ENCODE assay signal across 15 mouse cellular contexts in genomic region chr17:49799168-49799567, GRCm38 (mm10).
A peak's percentile ranks its signal among the peaks of the same experiment; 100 is the strongest.
DNase-seq lines count a peak whose midpoint lies in the region; ATAC-seq and TF ChIP-seq lines count a peak whose summit lies in the region.
"Had no signal": no experiment of that assay in that cellular context is flagged by ENCODE, and none has a peak within 500 bp of the region (broad histone marks: within the 10 kb centered on the region; RNA-seq: fewer than 3 reads in every experiment).

No protein-coding gene starts in this region.

- no peak overlapping the region for H3K27ac ChIP-seq in lung, postnatal 0 days (ENCODE audit: low read length)
- H3K27ac ChIP-seq in stomach, embryonic 16.5 days (ENCODE audit: low read length) = no peak overlapping the region
- H3K27ac ChIP-seq: forebrain, embryonic 10.5 days; hindbrain, postnatal 0 days; liver, embryonic 13.5 days; neural tube, embryonic 15.5 days had no signal

- 67% methylated on average over 5 of the region's 5 CpGs for WGBS in lung, postnatal 0 days
- WGBS in stomach, embryonic 16.5 days = 68% methylated on average over 5 of the region's 5 CpGs

- no peaks in the 10 kb centered on the region for H3K27me3 ChIP-seq in lung, postnatal 0 days (replicated peaks; ENCODE audit: insufficient read depth, low read length)
- H3K27me3 ChIP-seq in stomach, embryonic 16.5 days (ENCODE audit: control insufficient read depth, insufficient read depth, low read length) = no peaks in the 10 kb centered on the region
- H3K27me3 ChIP-seq: liver, embryonic 13.5 days; neural tube, embryonic 15.5 days had no signal

- intact Hi-C loops in heart, postnatal 36 days (cut with DNase I) = no loop called here
- intact Hi-C loops in left cerebral cortex, postnatal 4 days (cut with DNase I) = no loop called here

- TF ChIP-seq EP300 in lung, postnatal 0 days (IDR thresholded peaks at IDR 0.05) = no peak

- H3K9ac ChIP-seq in lung, postnatal 0 days (replicated peaks; ENCODE audit: low read depth) = no peak overlapping the region
- H3K9ac ChIP-seq in stomach, embryonic 16.5 days (ENCODE audit: low read length) = no peak overlapping the region
- H3K9ac ChIP-seq: liver, embryonic 13.5 days; neural tube, embryonic 15.5 days had no signal

- ATAC-seq in lung, postnatal 0 days = peak; percentile 28; the same call in 1 of the 2 replicates
- 0 out of 2 replicates have a peak, but pooled peaks have one; percentile 21 for ATAC-seq in stomach, embryonic 16.5 days (ENCODE audit: insufficient read depth, low FRiP score)
- ATAC-seq: hindbrain, postnatal 0 days had no signal

- H3K36me3 ChIP-seq in lung, postnatal 0 days (ENCODE audit: insufficient read depth, low read length) = no peaks in the 10 kb centered on the region
- H3K36me3 ChIP-seq in stomach, embryonic 16.5 days (ENCODE audit: control insufficient read depth, insufficient read depth, low read length) = no peaks in the 10 kb centered on the region
- H3K36me3 ChIP-seq: forebrain, embryonic 10.5 days; liver, embryonic 13.5 days; neural tube, embryonic 15.5 days had no signal

- no peaks in the 10 kb centered on the region for H3K9me3 ChIP-seq in lung, postnatal 0 days (ENCODE audit: low read length)
- no peaks in the 10 kb centered on the region for H3K9me3 ChIP-seq in stomach, embryonic 16.5 days (replicated peaks; ENCODE audit: control insufficient read depth, low read length)
- H3K9me3 ChIP-seq: forebrain, embryonic 10.5 days; liver, embryonic 13.5 days; neural tube, embryonic 15.5 days had no signal

- peak; percentile 14 for DNase-seq in heart, postnatal 4 days
- DNase-seq in heart, postnatal 36 days = no peak
- peak; percentile 44 for DNase-seq in lung, postnatal 0 days (ENCODE audit: low spot score)
- DNase-seq in lung, postnatal 14 days = no peak
- DNase-seq in adipocyte (ENCODE audit: low spot score) = peak; percentile 98
- DNase-seq in left cerebral cortex, postnatal 4 days = no peak
- DNase-seq: cerebellum, adult 2 months; kidney, postnatal 25 days; liver, embryonic 13.5 days; right cerebral cortex, postnatal 4 days; thymus, adult 2 months had no signal

- no peak for TF ChIP-seq CTCF in lung, postnatal 0 days (IDR thresholded peaks at IDR 0.05)

- no peak overlapping the region for H3K4me3 ChIP-seq in lung, postnatal 0 days (ENCODE audit: low read depth, low read length)
- H3K4me3 ChIP-seq in stomach, embryonic 16.5 days (replicated peaks; ENCODE audit: low read length) = no peak overlapping the region
- H3K4me3 ChIP-seq: forebrain, embryonic 10.5 days; liver, embryonic 13.5 days; neural tube, embryonic 15.5 days had no signal

- no peak overlapping the region for H3K4me2 ChIP-seq in lung, postnatal 0 days (replicated peaks; ENCODE audit: low read depth, low read length)
- no peak overlapping the region for H3K4me2 ChIP-seq in stomach, embryonic 16.5 days (ENCODE audit: low read depth, low read length)
- H3K4me2 ChIP-seq: liver, embryonic 13.5 days; neural tube, embryonic 15.5 days had no signal

- H3K4me1 ChIP-seq in lung, postnatal 0 days (ENCODE audit: insufficient read depth, low read depth, low read length) = no peaks in the 10 kb centered on the region
- no peaks in the 10 kb centered on the region for H3K4me1 ChIP-seq in stomach, embryonic 16.5 days (ENCODE audit: control insufficient read depth, insufficient read depth, low read length)
- H3K4me1 ChIP-seq: forebrain, embryonic 10.5 days; liver, embryonic 13.5 days; neural tube, embryonic 15.5 days had no signal

Comparison
In these comparisons a context has a peak if more than half of its experiments do, and no peak if none do; other contexts are left out.
1. DNase-seq: peak in heart, postnatal 4 days (single experiment), lung, postnatal 0 days (single experiment) and adipocyte (single experiment); none in heart, postnatal 36 days (0 of 2), lung, postnatal 14 days (single experiment) and left cerebral cortex, postnatal 4 days (single experiment).